Mouse (Mus musculus) pancreas, adult 10 weeks (tissue): ENCODE data around the gene Gm5294. TPM values are rescaled to one million over a fixed set of nuclear protein-coding genes. Genes with fewer than 3 reads are reported as not detected.

Source experiments
- polyA plus RNA-seq: library from polyadenylated mRNA; stranded (reverse); fragments of 350-450 nt; fragmentation: Illumina TruSeq; extraction: RNeasy Lipid Tissue Mini Kit (QIAGEN cat#74804); gene quantifications from one replicate; pipeline ENCODE4 v1.2.3, GENCODE M21; 2015; ENCODE audit warnings: low read depth, low replicate concordance; ENCODE audit not compliant: insufficient read depth

The Gm5294 gene
- not detected for polyA plus RNA-seq

GRCm38 (mm10) chr5:138819780-138820179 lies at the start of gene Gm5294:
TSS of gene Gm5294 (plus strand) at chr5:138820080.

Other genes with a start within 250 kb of the Gm5294 start
- gene Zfp68, start 200.3 kb upstream of the Gm5294 start, polyA plus RNA-seq: 5.9 TPM
- 2.2 TPM for gene A430033K04Rik, start 197.2 kb upstream of the Gm5294 start, polyA plus RNA-seq
- 9.3 TPM for gene Fam20c, start 65.6 kb upstream of the Gm5294 start, polyA plus RNA-seq
- 19.8 TPM for gene Pdgfa, start 177.3 kb downstream of the Gm5294 start, polyA plus RNA-seq